In the genomic region with DNA sequence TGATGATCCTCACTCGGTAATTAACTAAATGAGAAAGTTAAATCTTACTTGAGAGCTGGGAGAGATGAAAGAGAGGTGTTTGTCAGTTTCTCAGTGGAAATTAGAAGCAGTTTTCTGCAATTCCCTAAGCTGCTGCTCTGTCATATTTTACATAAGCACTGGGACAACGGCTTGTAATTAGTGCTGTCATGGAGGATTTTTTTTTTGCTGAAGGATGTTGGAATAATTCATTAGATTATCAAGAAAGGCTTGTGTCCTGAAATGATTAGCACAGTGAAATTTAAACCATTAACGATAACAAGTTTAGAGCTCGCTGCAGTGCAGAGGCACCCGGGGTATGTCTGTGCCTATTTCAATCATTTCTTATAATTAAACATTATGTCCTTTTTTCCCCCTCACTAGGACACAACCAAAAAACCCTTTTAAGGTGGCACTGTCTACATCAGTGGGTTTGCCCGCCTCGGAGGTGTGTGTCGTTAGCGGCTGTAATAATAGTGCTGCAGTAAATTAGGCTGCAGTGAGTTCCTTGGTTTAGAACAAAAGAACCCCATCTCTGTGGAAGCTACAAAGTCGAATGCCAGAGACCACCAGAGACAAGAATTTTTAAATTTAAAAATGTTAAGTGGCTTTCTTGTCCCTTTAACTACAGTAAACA, we compare ENCODE assay signal across 18 mouse cellular contexts.
DNase-seq lines count a peak whose midpoint lies in the region; ATAC-seq lines count a peak whose summit lies in the region.
"Had no signal": no experiment of that assay in that cellular context is flagged by ENCODE, and none has a peak within 500 bp of the region (broad histone marks: within the 10 kb centered on the region; RNA-seq: fewer than 3 reads in every experiment).

No protein-coding gene starts in this region.

- ATAC-seq in kidney, embryonic 15.5 days (replicated peaks; ENCODE audit: low FRiP score) = no peak
- ATAC-seq in forebrain, embryonic 13.5 days = no peak
- ATAC-seq in midbrain, embryonic 13.5 days = no peak
- ATAC-seq: activated CD4-positive, CD25-positive, alpha-beta regulatory T cell, adult 4 months; Patski had no signal

- peaks cover 16% of the 10 kb centered on the region; the same call in 1 of the 2 replicates for H3K4me1 ChIP-seq in kidney, embryonic 15.5 days
- H3K4me1 ChIP-seq in forebrain, embryonic 13.5 days = peaks cover 26% of the 10 kb centered on the region
- H3K4me1 ChIP-seq in midbrain, embryonic 13.5 days (replicated peaks) = peaks cover 25% of the 10 kb centered on the region

- no peaks in the 10 kb centered on the region for H3K27me3 ChIP-seq in kidney, embryonic 15.5 days
- no peaks in the 10 kb centered on the region for H3K27me3 ChIP-seq in forebrain, embryonic 13.5 days
- no peaks in the 10 kb centered on the region for H3K27me3 ChIP-seq in midbrain, embryonic 13.5 days
- H3K27me3 ChIP-seq: heart, embryonic 13.5 days; Patski had no signal

- H3K36me3 ChIP-seq in kidney, embryonic 15.5 days = no peaks in the 10 kb centered on the region
- H3K36me3 ChIP-seq in forebrain, embryonic 13.5 days (ENCODE audit: poor library complexity, severe bottlenecking) = no peaks in the 10 kb centered on the region
- no peaks in the 10 kb centered on the region for H3K36me3 ChIP-seq in midbrain, embryonic 13.5 days

- WGBS in kidney, embryonic 15.5 days = 35% methylated on average over 10 of the region's 10 CpGs
- 19% methylated on average over 10 of the region's 10 CpGs for WGBS in forebrain, embryonic 13.5 days
- WGBS in midbrain, embryonic 13.5 days = 55% methylated on average over 10 of the region's 10 CpGs

- H3K4me2 ChIP-seq in kidney, embryonic 15.5 days = no peak overlapping the region
- H3K4me2 ChIP-seq in forebrain, embryonic 13.5 days = peak overlapping the region; percentile 19; the same call in 1 of the 2 replicates
- H3K4me2 ChIP-seq in midbrain, embryonic 13.5 days (replicated peaks) = no peak overlapping the region; the same call in 1 of the 2 replicates
- H3K4me2 ChIP-seq: heart, embryonic 13.5 days had no signal

- no peaks in the 10 kb centered on the region for H3K9me3 ChIP-seq in kidney, embryonic 15.5 days (replicated peaks)
- H3K9me3 ChIP-seq in forebrain, embryonic 13.5 days (replicated peaks) = no peaks in the 10 kb centered on the region
- H3K9me3 ChIP-seq in midbrain, embryonic 13.5 days = no peaks in the 10 kb centered on the region
- H3K9me3 ChIP-seq: heart, embryonic 13.5 days had no signal

- H3K9ac ChIP-seq in kidney, embryonic 15.5 days = no peak overlapping the region
- H3K9ac ChIP-seq in forebrain, embryonic 13.5 days = no peak overlapping the region
- H3K9ac ChIP-seq in midbrain, embryonic 13.5 days (replicated peaks) = peak overlapping the region; percentile 11; the same call in 1 of the 2 replicates
- H3K9ac ChIP-seq: heart, embryonic 13.5 days had no signal

- DNase-seq in kidney, postnatal 36 days = no peak
- peak; percentile 55 for DNase-seq in retina, postnatal 1 day
- no peak for DNase-seq in layer of hippocampus, adult 11-12 months (ENCODE audit: low spot score)
- DNase-seq in urinary bladder, postnatal 10 days (ENCODE audit: low spot score) = no peak
- DNase-seq: adrenal gland, postnatal 25 days; cerebellum, adult 9-11 months; kidney, adult 2 months; kidney, postnatal 25 days; lung, adult 18-20 months; lung, postnatal 36 days; right cerebral cortex, postnatal 4 days; thymus, postnatal 25 days had no signal

- H3K27ac ChIP-seq in kidney, embryonic 15.5 days = 0 out of 2 replicates have a peak overlapping the region, but pooled peaks have one; percentile 3
- H3K27ac ChIP-seq in forebrain, embryonic 13.5 days = 0 out of 2 replicates have a peak overlapping the region, but pooled peaks have one; percentile 22
- H3K27ac ChIP-seq in midbrain, embryonic 13.5 days = peak overlapping the region; percentile 53
- H3K27ac ChIP-seq: heart, embryonic 13.5 days had no signal

- H3K4me3 ChIP-seq in kidney, embryonic 15.5 days (replicated peaks) = no peak overlapping the region
- H3K4me3 ChIP-seq in forebrain, embryonic 13.5 days = no peak overlapping the region
- no peak overlapping the region for H3K4me3 ChIP-seq in midbrain, embryonic 13.5 days (replicated peaks)
- H3K4me3 ChIP-seq: heart, embryonic 13.5 days had no signal

Comparison
In these comparisons a context has a peak if more than half of its experiments do, and no peak if none do; other contexts are left out.
1. H3K27ac ChIP-seq: peak in every context shown above with its lines; median percentile 53 in midbrain, embryonic 13.5 days; 22 in forebrain, embryonic 13.5 days; 3 in kidney, embryonic 15.5 days.